Mouse (Mus musculus): ENCODE measurements around the gene BC030499. TPM values are rescaled to one million over a fixed set of nuclear protein-coding genes. Genes with fewer than 3 reads are reported as not detected.
A peak's percentile ranks its signal among the peaks of the same experiment; 100 is the strongest.
"Not testable (repeated sequence)": the region's sequence is repeated elsewhere in the genome, so short reads cannot be mapped to it uniquely, and the experiment has no call there.

The BC030499 gene
- polyA plus RNA-seq, 1 experiment from 2014 or later, result 0.47 TPM

GRCm38 (mm10) chr11:78261380-78262352 lies 29.0 kb upstream of the BC030499 start, which contains the start of gene 2610507B11Rik:
2610507B11Rik (plus strand) TSS chr11:78261752.
- Histone ChIP-seq H3K9ac (ENCODE audit: low read depth, low read length) (peak within 1 kb of the TSS; percentile 83), H3K27ac (ENCODE audit: low read depth, low read length) (peak within 1 kb of the TSS; percentile 83), H3K9me3 (ENCODE audit: control insufficient read depth, low read length) (no peaks in the 10 kb centered on the region), H3K36me3 (ENCODE audit: control insufficient read depth, insufficient read depth, low read length) (peaks cover 37% of the 10 kb centered on the region), H3K27me3 (ENCODE audit: control insufficient read depth, insufficient read depth, low read length) (no peaks in the 10 kb centered on the region), H3K4me2 (replicated peaks; ENCODE audit: low read depth, low read length) (peak within 1 kb of the TSS; percentile 69), H3K4me1 (ENCODE audit: control insufficient read depth, insufficient read depth, low read length) (peaks cover 4% of the 10 kb centered on the region; the same call in 1 of the 2 replicates), H3K4me3 (ENCODE audit: low read length) (peak within 1 kb of the TSS; percentile 85)
- WGBS, result under 1% methylated on average over 100 of the region's 115 CpGs
- ATAC-seq (ENCODE audit: low FRiP score, low TSS enrichment), result peak; percentile 98

- H3K4me2 ChIP-seq (replicated peaks; ENCODE audit: low read depth, low read length), result peak overlapping the region; percentile 69
- peak overlapping the region; percentile 83; the same call in 1 of the 2 replicates for H3K9ac ChIP-seq (ENCODE audit: low read depth, low read length)
- H3K27me3 ChIP-seq (ENCODE audit: control insufficient read depth, insufficient read depth, low read length), result no peaks in the 10 kb centered on the region
- peaks cover 46% of the 10 kb centered on the region for H3K36me3 ChIP-seq (ENCODE audit: control insufficient read depth, insufficient read depth, low read length)
- peaks cover 4% of the 10 kb centered on the region; the same call in 1 of the 2 replicates for H3K4me1 ChIP-seq (ENCODE audit: control insufficient read depth, insufficient read depth, low read length)
- H3K27ac ChIP-seq (ENCODE audit: low read depth, low read length), result 0 out of 2 replicates have a peak overlapping the region, but pooled peaks have one; percentile 83
- no peaks in the 10 kb centered on the region for H3K9me3 ChIP-seq (ENCODE audit: control insufficient read depth, low read length)
- 4% methylated on average over 8 of the region's 8 CpGs for WGBS
- H3K4me3 ChIP-seq (ENCODE audit: low read length), result peak overlapping the region; percentile 85
- no peak for ATAC-seq (ENCODE audit: low FRiP score, low TSS enrichment)
These were observed 28.1 kb upstream of the BC030499 start for GRCm38 (mm10) chr11:78262550-78262949.

GRCm38 (mm10) chr11:78265571-78265970 lies 25.1 kb upstream of the BC030499 start:
- WGBS, result 92% methylated on average over 6 of the region's 6 CpGs
- H3K27ac ChIP-seq (ENCODE audit: low read depth, low read length), result no peak overlapping the region
- H3K4me1 ChIP-seq (ENCODE audit: control insufficient read depth, insufficient read depth, low read length), result peaks cover 4% of the 10 kb centered on the region; the same call in 1 of the 2 replicates
- peaks cover 75% of the 10 kb centered on the region for H3K36me3 ChIP-seq (ENCODE audit: control insufficient read depth, insufficient read depth, low read length)
- H3K27me3 ChIP-seq (ENCODE audit: control insufficient read depth, insufficient read depth, low read length), result no peaks in the 10 kb centered on the region
- no peak overlapping the region for H3K4me3 ChIP-seq (ENCODE audit: low read length)
- ATAC-seq (ENCODE audit: low FRiP score, low TSS enrichment), result no peak
- no peaks in the 10 kb centered on the region for H3K9me3 ChIP-seq (ENCODE audit: control insufficient read depth, low read length)
- no peak overlapping the region for H3K9ac ChIP-seq (ENCODE audit: low read depth, low read length)
- no peak overlapping the region for H3K4me2 ChIP-seq (replicated peaks; ENCODE audit: low read depth, low read length)

GRCm38 (mm10) chr11:78271986-78272385 lies 18.7 kb upstream of the BC030499 start:
- ATAC-seq (ENCODE audit: low FRiP score, low TSS enrichment), result no peak
- Histone ChIP-seq H3K27ac (ENCODE audit: low read depth, low read length) (no peak overlapping the region), H3K9ac (ENCODE audit: low read depth, low read length) (no peak overlapping the region), H3K36me3 (ENCODE audit: control insufficient read depth, insufficient read depth, low read length) (peaks cover 96% of the 10 kb centered on the region), H3K4me2 (replicated peaks; ENCODE audit: low read depth, low read length) (no peak overlapping the region), H3K4me1 (ENCODE audit: control insufficient read depth, insufficient read depth, low read length) (no peaks in the 10 kb centered on the region), H3K27me3 (ENCODE audit: control insufficient read depth, insufficient read depth, low read length) (no peaks in the 10 kb centered on the region), H3K4me3 (ENCODE audit: low read length) (no peak overlapping the region), H3K9me3 (ENCODE audit: control insufficient read depth, low read length) (no peaks in the 10 kb centered on the region)
- 89% methylated on average over 13 of the region's 13 CpGs for WGBS

GRCm38 (mm10) chr11:78275596-78275995 lies 15.0 kb upstream of the BC030499 start:
- H3K4me3 ChIP-seq (ENCODE audit: low read length), result no peak overlapping the region
- no peak overlapping the region for H3K9ac ChIP-seq (ENCODE audit: low read depth, low read length)
- no peak overlapping the region for H3K4me2 ChIP-seq (replicated peaks; ENCODE audit: low read depth, low read length)
- no peaks in the 10 kb centered on the region for H3K9me3 ChIP-seq (ENCODE audit: control insufficient read depth, low read length)
- H3K4me1 ChIP-seq (ENCODE audit: control insufficient read depth, insufficient read depth, low read length), result no peaks in the 10 kb centered on the region
- H3K27ac ChIP-seq (ENCODE audit: low read depth, low read length), result no peak overlapping the region
- H3K27me3 ChIP-seq (ENCODE audit: control insufficient read depth, insufficient read depth, low read length), result no peaks in the 10 kb centered on the region
- WGBS, result 100% methylated on average over 1 of the region's 1 CpGs
- H3K36me3 ChIP-seq (ENCODE audit: control insufficient read depth, insufficient read depth, low read length), result peaks cover 96% of the 10 kb centered on the region
- no peak for ATAC-seq (ENCODE audit: low FRiP score, low TSS enrichment)

- 98% methylated on average over 4 of the region's 4 CpGs for WGBS
- ATAC-seq (ENCODE audit: low FRiP score, low TSS enrichment), result not testable (repeated sequence)
These were observed 14.5 kb upstream of the BC030499 start for GRCm38 (mm10) chr11:78276169-78276568.

GRCm38 (mm10) chr11:78278853-78279252 lies 11.8 kb upstream of the BC030499 start:
- WGBS, result 87% methylated on average over 7 of the region's 7 CpGs
- H3K4me3 ChIP-seq (ENCODE audit: low read length), result no peak overlapping the region
- H3K27ac ChIP-seq (ENCODE audit: low read depth, low read length), result no peak overlapping the region
- H3K9ac ChIP-seq (ENCODE audit: low read depth, low read length), result no peak overlapping the region
- H3K4me1 ChIP-seq (ENCODE audit: control insufficient read depth, insufficient read depth, low read length), result no peaks in the 10 kb centered on the region
- ATAC-seq (ENCODE audit: low FRiP score, low TSS enrichment), result no peak
- peaks cover 96% of the 10 kb centered on the region for H3K36me3 ChIP-seq (ENCODE audit: control insufficient read depth, insufficient read depth, low read length)
- no peaks in the 10 kb centered on the region for H3K9me3 ChIP-seq (ENCODE audit: control insufficient read depth, low read length)
- no peaks in the 10 kb centered on the region for H3K27me3 ChIP-seq (ENCODE audit: control insufficient read depth, insufficient read depth, low read length)
- no peak overlapping the region for H3K4me2 ChIP-seq (replicated peaks; ENCODE audit: low read depth, low read length)

More at GRCm38 (mm10) chr11:78276169-78276568, 14.5 kb upstream of the BC030499 start:
- H3K9me3 ChIP-seq (ENCODE audit: control insufficient read depth, low read length); H3K4me3 ChIP-seq (ENCODE audit: low read length); H3K4me2 ChIP-seq (replicated peaks; ENCODE audit: low read depth, low read length); H3K4me1 ChIP-seq (ENCODE audit: control insufficient read depth, insufficient read depth, low read length); H3K27ac ChIP-seq (ENCODE audit: low read depth, low read length); H3K27me3 ChIP-seq (ENCODE audit: control insufficient read depth, insufficient read depth, low read length); H3K9ac ChIP-seq (ENCODE audit: low read depth, low read length): not testable (repeated sequence)
- H3K36me3 ChIP-seq (ENCODE audit: control insufficient read depth, insufficient read depth, low read length), result peaks cover 97% of the 10 kb centered on the region

GRCm38 (mm10) chr11:78279586-78279985 lies 11.1 kb upstream of the BC030499 start:
- peaks cover 96% of the 10 kb centered on the region for H3K36me3 ChIP-seq (ENCODE audit: control insufficient read depth, insufficient read depth, low read length)
- WGBS, result 94% methylated on average over 4 of the region's 4 CpGs
- H3K9me3 ChIP-seq (ENCODE audit: control insufficient read depth, low read length), result no peaks in the 10 kb centered on the region
- H3K9ac ChIP-seq (ENCODE audit: low read depth, low read length), result no peak overlapping the region
- H3K27me3 ChIP-seq (ENCODE audit: control insufficient read depth, insufficient read depth, low read length), result no peaks in the 10 kb centered on the region
- no peak for ATAC-seq (ENCODE audit: low FRiP score, low TSS enrichment)
- H3K4me3 ChIP-seq (ENCODE audit: low read length), result no peak overlapping the region
- H3K4me1 ChIP-seq (ENCODE audit: control insufficient read depth, insufficient read depth, low read length), result no peaks in the 10 kb centered on the region
- H3K4me2 ChIP-seq (replicated peaks; ENCODE audit: low read depth, low read length), result no peak overlapping the region
- no peak overlapping the region for H3K27ac ChIP-seq (ENCODE audit: low read depth, low read length)
